Mouse (Mus musculus): Measurements from ENCODE around the gene Pax4. TPM values are rescaled to one million over a fixed set of nuclear protein-coding genes. Genes with fewer than 3 reads are reported as not detected.

The Pax4 gene
- polyA plus RNA-seq, 1 experiment from 2014 or later, result not detected

GRCm38 (mm10) chr6:28419673-28420072 is 29.5 kb downstream of the Pax4 start:
- H3K4me3 ChIP-seq (ENCODE audit: low read length), result no peak overlapping the region
- H3K36me3 ChIP-seq (ENCODE audit: control insufficient read depth, insufficient read depth, low read length), result peaks cover 36% of the 10 kb centered on the region
- no peak overlapping the region; the same call in 1 of the 2 replicates for H3K9ac ChIP-seq (ENCODE audit: low read depth, low read length)
- H3K4me2 ChIP-seq (ENCODE audit: low read length), result peak overlapping the region; percentile 84
- WGBS, result 82% methylated on average over 2 of the region's 2 CpGs
- H3K27me3 ChIP-seq (replicated peaks; ENCODE audit: control insufficient read depth, insufficient read depth, low read length), result no peaks in the 10 kb centered on the region
- no peak overlapping the region for H3K27ac ChIP-seq (ENCODE audit: low read depth, low read length)
- H3K4me1 ChIP-seq (ENCODE audit: control insufficient read depth, insufficient read depth, low read depth, low read length), result peaks cover 29% of the 10 kb centered on the region
- no peak for ATAC-seq
- H3K9me3 ChIP-seq (ENCODE audit: control insufficient read depth, low read length), result no peaks in the 10 kb centered on the region

- peak overlapping the region; percentile 50; the same call in 1 of the 2 replicates for H3K27ac ChIP-seq (ENCODE audit: low read depth, low read length)
Measured at GRCm38 (mm10) chr6:28418449-28418848, 30.7 kb downstream of the Pax4 start.

GRCm38 (mm10) chr6:28416981-28417380 is 32.2 kb downstream of the Pax4 start:
- H3K4me3 ChIP-seq (ENCODE audit: low read length), result no peak overlapping the region
- 64% methylated on average over 4 of the region's 4 CpGs for WGBS
- no peak overlapping the region for H3K4me2 ChIP-seq (ENCODE audit: low read length)
- no peak overlapping the region for H3K9ac ChIP-seq (ENCODE audit: low read depth, low read length)
- H3K4me1 ChIP-seq (ENCODE audit: control insufficient read depth, insufficient read depth, low read depth, low read length), result peaks cover 20% of the 10 kb centered on the region
- H3K9me3 ChIP-seq (ENCODE audit: control insufficient read depth, low read length), result no peaks in the 10 kb centered on the region
- H3K27me3 ChIP-seq (replicated peaks; ENCODE audit: control insufficient read depth, insufficient read depth, low read length), result no peaks in the 10 kb centered on the region
- H3K27ac ChIP-seq (ENCODE audit: low read depth, low read length), result no peak overlapping the region
- peaks cover 37% of the 10 kb centered on the region for H3K36me3 ChIP-seq (ENCODE audit: control insufficient read depth, insufficient read depth, low read length)
- no peak for ATAC-seq

More at GRCm38 (mm10) chr6:28418449-28418848, 30.7 kb downstream of the Pax4 start:
- Histone ChIP-seq H3K4me2 (ENCODE audit: low read length) (peak overlapping the region; percentile 8; the same call in 1 of the 2 replicates), H3K9me3 (ENCODE audit: control insufficient read depth, low read length) (no peaks in the 10 kb centered on the region), H3K9ac (ENCODE audit: low read depth, low read length) (no peak overlapping the region), H3K4me3 (ENCODE audit: low read length) (no peak overlapping the region), H3K36me3 (ENCODE audit: control insufficient read depth, insufficient read depth, low read length) (peaks cover 37% of the 10 kb centered on the region), H3K27me3 (replicated peaks; ENCODE audit: control insufficient read depth, insufficient read depth, low read length) (no peaks in the 10 kb centered on the region), H3K4me1 (ENCODE audit: control insufficient read depth, insufficient read depth, low read depth, low read length) (peaks cover 22% of the 10 kb centered on the region)
- 75% methylated on average over 14 of the region's 14 CpGs for WGBS
- no peak for ATAC-seq

- Histone ChIP-seq H3K27ac (ENCODE audit: low read depth, low read length) (no peak overlapping the region), H3K27me3 (replicated peaks; ENCODE audit: control insufficient read depth, insufficient read depth, low read length) (no peaks in the 10 kb centered on the region), H3K4me3 (ENCODE audit: low read length) (no peak overlapping the region), H3K4me1 (ENCODE audit: control insufficient read depth, insufficient read depth, low read depth, low read length) (no peaks in the 10 kb centered on the region), H3K9ac (ENCODE audit: low read depth, low read length) (no peak overlapping the region), H3K4me2 (ENCODE audit: low read length) (no peak overlapping the region), H3K36me3 (ENCODE audit: control insufficient read depth, insufficient read depth, low read length) (peaks cover 13% of the 10 kb centered on the region), H3K9me3 (ENCODE audit: control insufficient read depth, low read length) (no peaks in the 10 kb centered on the region)
- no peak for ATAC-seq
- WGBS, result 84% methylated on average over 2 of the region's 2 CpGs
Measured at GRCm38 (mm10) chr6:28411236-28411635, 37.9 kb downstream of the Pax4 start.

GRCm38 (mm10) chr6:28410053-28410452 is 39.1 kb downstream of the Pax4 start:
- H3K4me2 ChIP-seq (ENCODE audit: low read length), result no peak overlapping the region
- 87% methylated on average over 9 of the region's 9 CpGs for WGBS
- peaks cover 3% of the 10 kb centered on the region; the same call in 1 of the 2 replicates for H3K36me3 ChIP-seq (ENCODE audit: control insufficient read depth, insufficient read depth, low read length)
- H3K27ac ChIP-seq (ENCODE audit: low read depth, low read length), result no peak overlapping the region
- H3K4me3 ChIP-seq (ENCODE audit: low read length), result no peak overlapping the region
- H3K27me3 ChIP-seq (replicated peaks; ENCODE audit: control insufficient read depth, insufficient read depth, low read length), result no peaks in the 10 kb centered on the region
- no peak for ATAC-seq
- H3K4me1 ChIP-seq (ENCODE audit: control insufficient read depth, insufficient read depth, low read depth, low read length), result no peaks in the 10 kb centered on the region
- no peaks in the 10 kb centered on the region for H3K9me3 ChIP-seq (ENCODE audit: control insufficient read depth, low read length)
- H3K9ac ChIP-seq (ENCODE audit: low read depth, low read length), result no peak overlapping the region

- 94% methylated on average over 4 of the region's 4 CpGs for WGBS
- Histone ChIP-seq H3K27me3 (replicated peaks; ENCODE audit: control insufficient read depth, insufficient read depth, low read length) (no peaks in the 10 kb centered on the region), H3K36me3 (ENCODE audit: control insufficient read depth, insufficient read depth, low read length) (no peaks in the 10 kb centered on the region), H3K9me3 (ENCODE audit: control insufficient read depth, low read length) (peaks cover 3% of the 10 kb centered on the region; the same call in 1 of the 2 replicates), H3K9ac (ENCODE audit: low read depth, low read length) (no peak overlapping the region), H3K4me2 (ENCODE audit: low read length) (no peak overlapping the region), H3K27ac (ENCODE audit: low read depth, low read length) (no peak overlapping the region), H3K4me3 (ENCODE audit: low read length) (no peak overlapping the region), H3K4me1 (ENCODE audit: control insufficient read depth, insufficient read depth, low read depth, low read length) (peaks cover 4% of the 10 kb centered on the region)
- ATAC-seq, result no peak
Measured at GRCm38 (mm10) chr6:28399791-28400190, 49.4 kb downstream of the Pax4 start.

- WGBS, result 93% methylated on average over 3 of the region's 3 CpGs
- ATAC-seq, result no peak
- H3K9ac ChIP-seq (ENCODE audit: low read depth, low read length), result no peak overlapping the region
- H3K36me3 ChIP-seq (ENCODE audit: control insufficient read depth, insufficient read depth, low read length), result no peaks in the 10 kb centered on the region
- H3K4me3 ChIP-seq (ENCODE audit: low read length), result no peak overlapping the region
- peaks cover 3% of the 10 kb centered on the region; the same call in 1 of the 2 replicates for H3K9me3 ChIP-seq (ENCODE audit: control insufficient read depth, low read length)
- H3K27ac ChIP-seq (ENCODE audit: low read depth, low read length), result no peak overlapping the region
- H3K4me1 ChIP-seq (ENCODE audit: control insufficient read depth, insufficient read depth, low read depth, low read length), result peaks cover 4% of the 10 kb centered on the region
- no peaks in the 10 kb centered on the region for H3K27me3 ChIP-seq (replicated peaks; ENCODE audit: control insufficient read depth, insufficient read depth, low read length)
- no peak overlapping the region for H3K4me2 ChIP-seq (ENCODE audit: low read length)
Measured at GRCm38 (mm10) chr6:28398726-28399125, 50.4 kb downstream of the Pax4 start.

- Histone ChIP-seq H3K4me1 (ENCODE audit: control insufficient read depth, insufficient read depth, low read depth, low read length) (peaks cover 4% of the 10 kb centered on the region), H3K9ac (ENCODE audit: low read depth, low read length) (peak within 1 kb of the TSS; percentile 73), H3K4me3 (ENCODE audit: low read length) (peak within 1 kb of the TSS; percentile 56), H3K4me2 (ENCODE audit: low read length) (peak within 1 kb of the TSS; percentile 94), H3K9me3 (ENCODE audit: control insufficient read depth, low read length) (peaks cover 3% of the 10 kb centered on the region; the same call in 1 of the 2 replicates), H3K27me3 (replicated peaks; ENCODE audit: control insufficient read depth, insufficient read depth, low read length) (no peaks in the 10 kb centered on the region), H3K27ac (ENCODE audit: low read depth, low read length) (peak within 1 kb of the TSS; percentile 54; the same call in 1 of the 2 replicates), H3K36me3 (ENCODE audit: control insufficient read depth, insufficient read depth, low read length) (no peaks in the 10 kb centered on the region)
- WGBS, result under 1% methylated on average over 32 of the region's 33 CpGs
- peak; percentile 70 for ATAC-seq
Measured at GRCm38 (mm10) chr6:28397681-28398203, 51.4 kb downstream of the Pax4 start, which contains the start of gene Zfp800. Zfp800 (minus strand) TSS chr6:28398005.

- H3K9ac ChIP-seq (ENCODE audit: low read depth, low read length), result peak overlapping the region; percentile 73
- peaks cover 4% of the 10 kb centered on the region for H3K4me1 ChIP-seq (ENCODE audit: control insufficient read depth, insufficient read depth, low read depth, low read length)
- no peaks in the 10 kb centered on the region for H3K27me3 ChIP-seq (replicated peaks; ENCODE audit: control insufficient read depth, insufficient read depth, low read length)
- no peak overlapping the region for H3K27ac ChIP-seq (ENCODE audit: low read depth, low read length)
- no peaks in the 10 kb centered on the region for H3K36me3 ChIP-seq (ENCODE audit: control insufficient read depth, insufficient read depth, low read length)
- peak overlapping the region; percentile 94 for H3K4me2 ChIP-seq (ENCODE audit: low read length)
- WGBS, result 2% methylated on average over 19 of the region's 19 CpGs
- H3K4me3 ChIP-seq (ENCODE audit: low read length), result peak overlapping the region; percentile 56
- H3K9me3 ChIP-seq (ENCODE audit: control insufficient read depth, low read length), result peaks cover 3% of the 10 kb centered on the region; the same call in 1 of the 2 replicates
- ATAC-seq, result peak; percentile 69; the same call in 1 of the 2 replicates
Measured at GRCm38 (mm10) chr6:28396853-28397457, 52.2 kb downstream of the Pax4 start.
